Mouse (Mus musculus) left cerebral cortex, adult 9 months (tissue): ENCODE results near the gene Rpl36al.

Source experiments
- DNase-seq, 2 experiments: peaks; one replicate each; pipeline ENCODE4 v3.0.0; 2022; ENCODE audit warnings: low spot score in 2 of 2

Gene Rpl36al

DNA sequence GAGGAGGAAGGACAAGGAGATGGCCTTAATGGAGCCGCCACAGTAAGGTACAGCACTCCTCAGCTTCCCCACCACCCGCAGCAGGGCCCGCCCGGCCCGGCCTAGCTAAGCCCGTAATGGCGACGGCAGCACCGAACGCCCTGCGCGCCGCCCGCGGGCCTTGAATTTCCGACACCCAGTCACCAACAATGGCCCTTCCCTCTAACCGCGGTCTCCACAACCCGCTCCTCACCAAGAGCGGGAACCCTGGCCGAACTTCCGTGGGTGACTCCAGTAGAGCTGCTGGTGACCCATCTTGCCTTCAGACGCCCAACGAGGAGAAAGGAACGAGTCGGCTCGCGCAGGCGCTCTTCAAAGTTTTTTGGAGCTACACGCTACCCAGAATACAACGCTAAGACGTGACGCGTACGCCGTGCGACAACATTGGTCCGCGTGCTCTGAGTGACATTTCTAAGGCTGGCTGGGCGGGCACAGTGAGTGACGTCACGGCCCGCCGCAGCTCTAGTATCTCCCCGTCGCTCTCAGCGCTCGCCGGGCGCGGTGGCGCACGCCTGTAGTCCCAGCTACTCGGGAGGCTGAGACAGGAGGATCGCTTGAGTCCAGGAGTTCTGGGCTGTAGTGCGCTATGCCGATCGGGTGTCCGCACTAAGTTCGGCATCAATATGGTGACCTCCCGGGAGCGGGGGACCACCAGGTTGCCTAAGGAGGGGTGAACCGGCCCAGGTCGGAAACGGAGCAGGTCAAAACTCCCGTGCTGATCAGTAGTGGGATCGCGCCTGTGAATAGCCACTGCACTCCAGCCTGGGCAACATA is 24.9 kb downstream of the Rpl36al start, which contains the start of gene Rps29:
Rps29 (minus strand) TSS at position 422 of the 813 bp plus-strand sequence.
- DNase-seq, result peak; percentile 97 to 99

DNA sequence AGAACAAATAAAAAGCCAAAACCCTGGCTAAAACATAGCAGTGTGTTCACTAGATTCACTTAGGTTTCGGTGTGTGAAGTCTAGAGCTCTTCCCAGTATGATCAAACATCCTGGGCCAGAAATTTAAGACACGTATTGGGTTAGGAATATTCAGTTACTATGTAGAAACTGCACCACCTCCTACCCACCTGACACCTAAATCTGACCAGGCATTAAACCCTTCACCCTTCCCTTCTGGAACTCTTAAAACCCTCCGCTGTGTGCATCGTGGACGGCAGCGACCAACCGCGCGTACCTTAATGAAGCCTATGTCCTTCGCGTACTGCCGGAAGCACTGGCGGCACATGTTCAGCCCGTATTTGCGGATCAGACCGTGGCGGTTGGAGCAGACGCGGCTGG is 25.5 kb downstream of the Rpl36al start:
- no peak for DNase-seq

- no peak for DNase-seq
These were observed 26.8 kb downstream of the Rpl36al start for GRCm38 (mm10) chr12:69157107-69157506.

DNA sequence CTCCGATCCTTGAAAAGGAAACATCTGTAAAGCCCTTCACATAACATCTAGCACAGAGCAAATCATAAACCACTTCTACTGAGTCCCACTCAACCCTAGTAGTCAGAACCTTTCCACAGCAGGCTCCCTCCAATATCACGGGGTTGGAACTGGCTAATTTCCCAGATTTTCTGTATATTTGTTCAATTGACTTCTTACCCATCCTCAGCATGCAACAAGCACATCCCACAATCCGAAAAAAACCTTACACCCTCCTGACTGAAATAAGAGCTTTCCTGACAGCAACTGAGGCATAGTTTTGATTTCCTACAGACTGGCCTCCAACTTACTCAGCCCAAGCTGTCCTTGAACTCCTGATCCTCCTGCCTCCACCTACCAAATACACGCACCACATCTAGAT is 27.4 kb downstream of the Rpl36al start:
- no peak for DNase-seq

- DNase-seq, result no peak
These were observed 28.0 kb downstream of the Rpl36al start for GRCm38 (mm10) chr12:69155923-69156322.

DNA sequence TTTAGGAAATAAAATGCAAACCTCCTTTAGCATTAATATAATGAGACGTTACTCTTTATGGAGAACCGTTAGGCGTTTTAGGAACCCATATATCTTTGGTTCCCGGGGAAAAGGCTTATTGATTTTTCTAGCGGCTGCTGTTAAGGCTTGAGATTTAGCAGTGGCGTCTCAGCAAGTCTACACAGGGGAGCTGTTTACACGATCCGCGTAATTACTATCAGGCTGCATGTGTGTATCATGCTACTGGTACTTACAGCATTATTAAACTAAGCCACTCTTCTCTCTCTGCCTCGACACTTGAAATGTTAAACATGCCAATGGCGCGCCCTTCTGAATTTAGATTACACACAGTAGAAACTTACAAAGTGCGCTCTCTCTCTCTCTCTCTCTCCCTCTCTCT is 33.8 kb downstream of the Rpl36al start:
- DNase-seq, result no peak

GRCm38 (mm10) chr12:69147166-69147735 is 36.6 kb downstream of the Rpl36al start:
- no peak for DNase-seq

- DNase-seq, result no peak
These were observed 40.4 kb downstream of the Rpl36al start for GRCm38 (mm10) chr12:69143460-69143859.

DNA sequence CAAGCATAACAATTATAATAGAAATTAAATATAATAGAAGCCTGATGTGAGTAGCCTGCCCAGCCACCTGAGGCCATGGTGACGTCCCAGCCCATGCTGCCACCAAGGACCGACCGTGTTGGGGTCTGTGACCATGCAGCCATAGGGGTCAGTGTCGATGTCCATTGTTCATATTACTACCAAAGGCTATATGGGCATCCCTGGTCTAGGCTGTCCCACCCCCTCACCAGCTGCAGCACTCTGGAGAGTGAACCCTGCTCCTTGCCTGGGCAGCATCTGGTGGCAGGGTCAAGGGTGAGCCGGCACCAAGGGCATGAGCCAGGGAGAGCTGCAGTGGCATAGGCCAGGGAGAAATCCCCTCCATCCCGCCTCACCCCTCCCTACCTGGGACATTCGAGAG is 44.0 kb downstream of the Rpl36al start:
- no peak for DNase-seq

- no peak for DNase-seq
These were observed 44.7 kb downstream of the Rpl36al start for GRCm38 (mm10) chr12:69139201-69139600.
